Mouse (Mus musculus): ENCODE measurements around the gene Tnfrsf11a. TPM values are rescaled to one million over a fixed set of nuclear protein-coding genes. Genes with fewer than 3 reads are reported as not detected.

Tnfrsf11a gene
- total and polyA plus RNA-seq, 2 experiments from 2014 or later, result 0.34 to 0.53 TPM

DNA sequence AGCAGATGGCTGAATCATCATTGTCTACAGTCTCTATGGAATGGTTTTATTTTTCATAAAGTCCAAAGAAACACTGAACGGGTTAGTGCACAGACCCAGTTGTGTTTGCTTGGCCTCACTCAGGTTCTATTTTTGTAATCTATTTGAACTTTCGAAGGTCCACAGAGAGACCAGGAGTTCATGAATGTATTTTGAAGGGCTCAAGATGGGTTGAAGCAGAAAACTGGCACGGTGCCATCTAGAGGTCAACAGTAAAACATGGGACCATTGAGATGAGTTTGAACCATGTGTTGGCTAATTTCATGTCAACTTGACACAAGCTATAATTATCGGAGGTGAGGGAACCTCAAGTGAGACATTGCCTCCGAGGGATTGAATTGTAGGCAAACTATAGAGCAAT lies 105.1 kb downstream of the Tnfrsf11a start:
- H3K27me3 ChIP-seq (ENCODE audit: control insufficient read depth, insufficient read depth, low read length), result no peaks in the 10 kb centered on the region
- H3K36me3 ChIP-seq (replicated peaks; ENCODE audit: control insufficient read depth, insufficient read depth, low read length), result no peaks in the 10 kb centered on the region
- no peak overlapping the region for H3K4me3 ChIP-seq (ENCODE audit: low read depth, low read length)
- ATAC-seq (ENCODE audit: insufficient read depth, low read depth) (no peak), DNase-seq (ENCODE audit: low spot score) (no peak)
- H3K27ac ChIP-seq (ENCODE audit: low read depth), result no peak overlapping the region
- H3K9ac ChIP-seq (replicated peaks; ENCODE audit: low read depth, low read length), result no peak overlapping the region
- no peak overlapping the region for H3K4me2 ChIP-seq (ENCODE audit: low read depth, low read length)
- H3K9me3 ChIP-seq (replicated peaks; ENCODE audit: control insufficient read depth, low read length), result no peaks in the 10 kb centered on the region
- no peaks in the 10 kb centered on the region for H3K4me1 ChIP-seq (ENCODE audit: control insufficient read depth, insufficient read depth)
- WGBS, result 51% methylated on average over 5 of the region's 5 CpGs
- TF ChIP-seq EP300 (IDR thresholded peaks at IDR 0.05; ENCODE audit: low read depth) (no peak), CTCF (IDR thresholded peaks at IDR 0.05; ENCODE audit: low read depth) (no peak)

DNA sequence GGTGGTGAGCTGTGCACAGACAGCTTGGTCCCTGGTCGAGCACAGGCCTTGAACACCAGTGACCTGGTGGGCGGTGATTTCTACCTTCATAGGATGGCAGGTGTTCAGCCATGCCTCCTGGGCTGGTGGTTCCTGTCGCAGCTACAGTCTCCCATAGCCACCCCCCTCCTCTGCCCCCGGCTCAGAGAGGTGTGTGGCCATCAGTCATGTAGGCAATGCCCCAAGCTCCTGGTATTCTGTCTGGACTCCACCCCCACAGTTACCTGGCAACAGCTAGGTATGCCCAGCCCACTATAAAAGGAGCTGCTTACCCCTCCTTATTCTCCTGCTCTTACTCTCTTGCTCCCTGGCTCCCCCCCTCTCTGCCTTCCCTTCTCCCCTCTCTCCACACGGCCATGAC lies 105.8 kb downstream of the Tnfrsf11a start:
- Histone ChIP-seq H3K9me3 (replicated peaks; ENCODE audit: control insufficient read depth, low read length) (no peaks in the 10 kb centered on the region), H3K27ac (ENCODE audit: low read depth) (no peak overlapping the region), H3K36me3 (replicated peaks; ENCODE audit: control insufficient read depth, insufficient read depth, low read length) (no peaks in the 10 kb centered on the region), H3K4me2 (ENCODE audit: low read depth, low read length) (no peak overlapping the region), H3K27me3 (ENCODE audit: control insufficient read depth, insufficient read depth, low read length) (no peaks in the 10 kb centered on the region), H3K4me1 (ENCODE audit: control insufficient read depth, insufficient read depth) (no peaks in the 10 kb centered on the region), H3K9ac (replicated peaks; ENCODE audit: low read depth, low read length) (no peak overlapping the region), H3K4me3 (ENCODE audit: low read depth, low read length) (no peak overlapping the region)
- DNase-seq (ENCODE audit: low spot score) (no peak), ATAC-seq (ENCODE audit: insufficient read depth, low read depth) (no peak)
- 72% methylated on average over 5 of the region's 5 CpGs for WGBS
- TF ChIP-seq EP300 (IDR thresholded peaks at IDR 0.05; ENCODE audit: low read depth) (no peak), CTCF (IDR thresholded peaks at IDR 0.05; ENCODE audit: low read depth) (no peak)

DNA sequence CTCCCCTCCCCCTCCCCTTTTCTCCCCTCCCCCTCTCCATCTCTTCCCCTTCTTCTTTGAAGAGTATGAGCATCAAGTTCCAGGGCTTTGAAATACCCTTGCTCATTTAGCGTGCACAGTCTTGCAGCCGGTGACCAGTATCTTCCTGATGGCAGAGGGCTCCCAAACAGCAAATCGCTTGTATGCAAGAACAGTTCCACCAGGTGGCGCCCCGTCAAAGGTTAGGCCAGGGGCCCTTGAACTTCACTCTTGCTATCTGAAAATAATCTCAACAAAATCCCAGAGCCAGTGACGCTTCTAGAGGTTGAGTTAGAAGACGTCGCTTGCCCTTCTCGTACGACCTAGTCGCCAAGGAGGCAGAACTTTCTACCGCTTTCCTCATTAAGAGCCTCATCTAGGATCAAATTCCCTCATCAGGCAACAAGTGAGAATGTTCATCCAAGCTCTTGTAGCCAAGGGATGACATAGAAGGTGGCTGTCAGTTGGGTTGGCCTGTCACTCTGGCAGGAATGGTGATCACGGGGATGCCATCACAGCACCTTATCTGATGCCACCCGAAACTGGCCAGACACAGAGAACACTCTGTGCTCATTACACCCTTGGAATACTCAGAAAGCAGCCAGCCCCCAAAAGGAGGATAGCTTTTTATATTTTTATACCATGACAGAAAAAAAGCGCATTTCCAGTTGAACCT lies 110.7 kb downstream of the Tnfrsf11a start:
- no peak overlapping the region for H3K9ac ChIP-seq (replicated peaks; ENCODE audit: low read depth, low read length)
- WGBS, result 18% methylated on average over 15 of the region's 15 CpGs
- ATAC-seq (ENCODE audit: insufficient read depth, low read depth) (0 out of 2 replicates have a peak, but pooled peaks have one; percentile 49), DNase-seq (ENCODE audit: low spot score) (peak; percentile 71)
- H3K4me2 ChIP-seq (ENCODE audit: low read depth, low read length), result no peak overlapping the region
- H3K9me3 ChIP-seq (replicated peaks; ENCODE audit: control insufficient read depth, low read length), result no peaks in the 10 kb centered on the region
- H3K36me3 ChIP-seq (replicated peaks; ENCODE audit: control insufficient read depth, insufficient read depth, low read length), result no peaks in the 10 kb centered on the region
- H3K4me3 ChIP-seq (ENCODE audit: low read depth, low read length), result no peak overlapping the region
- no peaks in the 10 kb centered on the region for H3K4me1 ChIP-seq (ENCODE audit: control insufficient read depth, insufficient read depth)
- no peak for TF ChIP-seq EP300 (IDR thresholded peaks at IDR 0.05; ENCODE audit: low read depth)
- TF ChIP-seq CTCF (IDR thresholded peaks at IDR 0.05; ENCODE audit: low read depth), result peak; percentile 86
- H3K27ac ChIP-seq (ENCODE audit: low read depth), result no peak overlapping the region
- H3K27me3 ChIP-seq (ENCODE audit: control insufficient read depth, insufficient read depth, low read length), result no peaks in the 10 kb centered on the region

DNA sequence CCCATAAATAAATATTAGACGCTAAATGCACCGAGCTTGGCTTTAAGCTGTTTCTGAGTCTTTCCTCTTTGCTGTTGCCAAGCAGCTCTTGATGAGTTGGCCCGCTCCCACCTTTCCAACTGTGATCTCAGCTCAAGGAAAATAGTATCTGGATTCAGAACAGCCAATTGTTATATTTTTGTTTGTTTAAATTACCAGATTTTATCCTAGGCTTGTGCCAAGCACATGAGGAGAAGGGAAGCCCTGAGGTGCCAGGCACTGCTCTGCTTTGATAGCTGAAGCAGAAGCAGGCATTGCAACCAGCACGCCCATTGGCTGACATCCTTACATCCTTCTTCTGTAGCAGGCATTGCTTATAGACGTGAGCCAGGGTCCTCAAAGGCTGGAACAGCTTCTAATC lies 114.5 kb downstream of the Tnfrsf11a start:
- 71% methylated on average over 5 of the region's 5 CpGs for WGBS
- no peaks in the 10 kb centered on the region for H3K27me3 ChIP-seq (ENCODE audit: control insufficient read depth, insufficient read depth, low read length)
- H3K27ac ChIP-seq (ENCODE audit: low read depth), result no peak overlapping the region
- no peak overlapping the region for H3K4me3 ChIP-seq (ENCODE audit: low read depth, low read length)
- no peak for TF ChIP-seq EP300 (IDR thresholded peaks at IDR 0.05; ENCODE audit: low read depth)
- no peak for TF ChIP-seq CTCF (IDR thresholded peaks at IDR 0.05; ENCODE audit: low read depth)
- H3K9ac ChIP-seq (replicated peaks; ENCODE audit: low read depth, low read length), result no peak overlapping the region
- H3K36me3 ChIP-seq (replicated peaks; ENCODE audit: control insufficient read depth, insufficient read depth, low read length), result no peaks in the 10 kb centered on the region
- no peaks in the 10 kb centered on the region for H3K4me1 ChIP-seq (ENCODE audit: control insufficient read depth, insufficient read depth)
- H3K9me3 ChIP-seq (replicated peaks; ENCODE audit: control insufficient read depth, low read length), result no peaks in the 10 kb centered on the region
- H3K4me2 ChIP-seq (ENCODE audit: low read depth, low read length), result no peak overlapping the region
- no peak for DNase-seq (ENCODE audit: low spot score)
- no peak for ATAC-seq (ENCODE audit: insufficient read depth, low read depth)

Other genes with a start within 250 kb of the Tnfrsf11a start
- 14.7 and 66.4 TPM in 2 replicates for gene Pign, start 117.0 kb upstream of the Tnfrsf11a start, total RNA-seq (2014; rRNA removed; ENCODE audit: low replicate concordance)
- gene Pign, start 117.0 kb upstream of the Tnfrsf11a start, polyA plus RNA-seq (2015; fragmentation: Nextera tagmentation; extraction: Ambion mirVana), result 5.1 and 5.7 TPM in 2 replicates
- gene Relch, start 116.9 kb upstream of the Tnfrsf11a start, total RNA-seq (2014; rRNA removed; ENCODE audit: low replicate concordance), result 23.9 and 25.4 TPM in 2 replicates
- gene Relch, start 116.9 kb upstream of the Tnfrsf11a start, polyA plus RNA-seq (2015; fragmentation: Nextera tagmentation; extraction: Ambion mirVana), result 11.0 and 12.2 TPM in 2 replicates
- 6.6 and 9.5 TPM in 2 replicates for gene Zcchc2, start 209.7 kb downstream of the Tnfrsf11a start, total RNA-seq (2014; rRNA removed; ENCODE audit: low replicate concordance)
- 1.1 TPM in 2 replicates for gene Zcchc2, start 209.7 kb downstream of the Tnfrsf11a start, polyA plus RNA-seq (2015; fragmentation: Nextera tagmentation; extraction: Ambion mirVana)

Data from heart, postnatal 0 days (tissue).